Mouse (Mus musculus) gastrocnemius, postnatal 36 days (tissue): ENCODE measurements at regions not wholly inside any gene's neighbourhood (a gene's known extent, or its start where the extent isn't known, plus 50 kb on each side); places are given as distances from the start of the nearest gene placed in this dataset.

ENCODE experiments used
- DNase-seq, 2 experiments: peaks; one replicate each; pipeline ENCODE4 v3.0.0; 2022
- intact Hi-C: fragments of 180-260 bp; cut with DNase I; formaldehyde crosslinking; loops from one replicate; pipeline ENCODE4 v1.15.1; 2025

GRCm38 (mm10) chr10:45009676-45010075 is 57.3 kb upstream of the Prep start:
- no peak for DNase-seq
- intact Hi-C loops: loop anchor here (10.0 kb wide), 1 partner anchor 555 kb away; no protein-coding TSS in a partner anchor

GRCm38 (mm10) chr10:45009235-45009634 is 57.8 kb upstream of the Prep start:
- intact Hi-C loops: loop anchor here (10.0 kb wide), 1 partner anchor 554 kb away; no protein-coding TSS in a partner anchor
- DNase-seq: no peak

GRCm38 (mm10) chr10:45004037-45004653 is 62.9 kb upstream of the Prep start:
- no peak for DNase-seq
- intact Hi-C loops: loop anchor here (10.0 kb wide), 1 partner anchor 549 kb away; no protein-coding TSS in a partner anchor

- intact Hi-C loops: loop anchor here (10.0 kb wide), 1 partner anchor 549 kb away; no protein-coding TSS in a partner anchor
- DNase-seq: no peak
Measured at GRCm38 (mm10) chr10:45003344-45003681, 63.7 kb upstream of the Prep start.

- DNase-seq: no peak
- intact Hi-C loops: loop anchor here (10.0 kb wide), 1 partner anchor 548 kb away; no protein-coding TSS in a partner anchor
Measured at GRCm38 (mm10) chr10:45002637-45003343, 64.2 kb upstream of the Prep start.

- peak in 1 of 2 experiments; percentile 33 for DNase-seq
- intact Hi-C loops: loop anchor here (1.0 to 10.0 kb wide), 2 partner anchors 546 to 708 kb away; no protein-coding TSS in a partner anchor
Measured at GRCm38 (mm10) chr10:45000873-45001859, 65.8 kb upstream of the Prep start.

- intact Hi-C loops: loop anchor here (1.0 to 10.0 kb wide), 2 partner anchors 545 to 707 kb away; no protein-coding TSS in a partner anchor
- DNase-seq: no peak
Measured at GRCm38 (mm10) chr10:45000027-45000840, 66.8 kb upstream of the Prep start.

- DNase-seq: no peak
- intact Hi-C loops: loop anchor here (10.0 kb wide), 1 partner anchor 473 kb away; the partner anchor contains the start of gene Prdm1
Measured at GRCm38 (mm10) chr10:44997906-44998289, 69.1 kb upstream of the Prep start.

GRCm38 (mm10) chr10:44997184-44997905 is 69.7 kb upstream of the Prep start:
- intact Hi-C loops: loop anchor here (10.0 kb wide), 1 partner anchor 473 kb away; the partner anchor contains the start of gene Prdm1

GRCm38 (mm10) chr10:44995756-44996155 is 71.2 kb upstream of the Prep start:
- no peak for DNase-seq
- intact Hi-C loops: loop anchor here (10.0 kb wide), 1 partner anchor 471 kb away; the partner anchor contains the start of gene Prdm1

More at GRCm38 (mm10) chr10:44997184-44997905, 69.7 kb upstream of the Prep start:
- DNase-seq: no peak

GRCm38 (mm10) chr10:44994385-44995281 is 72.4 kb upstream of the Prep start:
- intact Hi-C loops: loop anchor here (10.0 kb wide), 1 partner anchor 470 kb away; the partner anchor contains the start of gene Prdm1

GRCm38 (mm10) chr10:44993470-44994260 is 73.3 kb upstream of the Prep start:
- DNase-seq: no peak
- intact Hi-C loops: loop anchor here (10.0 kb wide), 1 partner anchor 469 kb away; the partner anchor contains the start of gene Prdm1

More at GRCm38 (mm10) chr10:44994385-44995281, 72.4 kb upstream of the Prep start:
- no peak for DNase-seq

- intact Hi-C loops: no loop called here
- no peak for DNase-seq
Measured at GRCm38 (mm10) chr10:44989539-44989938, 77.5 kb upstream of the Prep start.

GRCm38 (mm10) chr10:44988756-44989155 is 78.2 kb upstream of the Prep start:
- DNase-seq: no peak
- intact Hi-C loops: no loop called here

GRCm38 (mm10) chr10:44987615-44988014 is 79.4 kb upstream of the Prep start:
- intact Hi-C loops: no loop called here
- no peak for DNase-seq

- intact Hi-C loops: no loop called here
- DNase-seq: no peak
Measured at GRCm38 (mm10) chr10:44981913-44982312, 85.1 kb upstream of the Prep start.

- DNase-seq: no peak
- intact Hi-C loops: no loop called here
Measured at GRCm38 (mm10) chr10:44976815-44977214, 90.2 kb upstream of the Prep start.
